Mouse (Mus musculus) liver, embryonic 14.5 days (tissue): ENCODE results near the gene 5830473C10Rik.

Experiments used
- CTCF ChIP-seq: IDR thresholded peaks from 2 replicates; pipeline ENCODE4 v1.5.1; 2016; ENCODE audit warnings: antibody characterized with exemption, low read depth, control low read depth
- EP300 ChIP-seq: IDR thresholded peaks from 2 replicates; pipeline ENCODE4 v1.6.1; 2016; ENCODE audit warnings: antibody characterized with exemption, low read depth

- TF ChIP-seq EP300 (no peak), CTCF (no peak)
Measured at GRCm38 (mm10) chr5:90628530-90628929, 67.6 kb downstream of the 5830473C10Rik start.
